Mouse (Mus musculus): ENCODE measurements at regions not wholly inside any gene's neighbourhood (a gene's known extent, or its start where the extent isn't known, plus 50 kb on each side); places are given as distances from the start of the nearest gene placed in this dataset.

GRCm38 (mm10) chr17:7621262-7621661 is 205.8 kb downstream of the Fndc1 start:
- no peak overlapping the region for H3K27ac ChIP-seq (replicated peaks)
- no peak overlapping the region for H3K9ac ChIP-seq
- WGBS, result 81% methylated on average over 2 of the region's 2 CpGs
- H3K9me3 ChIP-seq, result no peaks in the 10 kb centered on the region
- no peak overlapping the region for H3K4me2 ChIP-seq
- H3K4me1 ChIP-seq (replicated peaks), result no peaks in the 10 kb centered on the region
- no peak for ATAC-seq (ENCODE audit: low FRiP score, low read depth)
- H3K4me3 ChIP-seq, result no peak overlapping the region
- no peaks in the 10 kb centered on the region for H3K27me3 ChIP-seq
- no peaks in the 10 kb centered on the region for H3K36me3 ChIP-seq

GRCm38 (mm10) chr17:7620166-7620565 is 206.9 kb downstream of the Fndc1 start:
- no peak for ATAC-seq (ENCODE audit: low FRiP score, low read depth)
- Histone ChIP-seq H3K36me3 (no peaks in the 10 kb centered on the region), H3K4me2 (no peak overlapping the region), H3K27me3 (no peaks in the 10 kb centered on the region), H3K9ac (no peak overlapping the region), H3K27ac (replicated peaks) (no peak overlapping the region), H3K4me1 (replicated peaks) (no peaks in the 10 kb centered on the region), H3K4me3 (no peak overlapping the region), H3K9me3 (no peaks in the 10 kb centered on the region)

- Histone ChIP-seq H3K4me2 (no peak overlapping the region), H3K4me3 (no peak overlapping the region), H3K9me3 (no peaks in the 10 kb centered on the region), H3K27me3 (no peaks in the 10 kb centered on the region), H3K36me3 (no peaks in the 10 kb centered on the region), H3K4me1 (replicated peaks) (no peaks in the 10 kb centered on the region), H3K9ac (no peak overlapping the region), H3K27ac (replicated peaks) (no peak overlapping the region)
- 76% methylated on average over 5 of the region's 5 CpGs for WGBS
- ATAC-seq (ENCODE audit: low FRiP score, low read depth), result no peak
Observed at GRCm38 (mm10) chr17:7619641-7620040, 207.5 kb downstream of the Fndc1 start.

- no peak overlapping the region for H3K27ac ChIP-seq (replicated peaks)
- no peak overlapping the region for H3K9ac ChIP-seq
- no peaks in the 10 kb centered on the region for H3K9me3 ChIP-seq
- H3K27me3 ChIP-seq, result no peaks in the 10 kb centered on the region
- no peaks in the 10 kb centered on the region for H3K4me1 ChIP-seq (replicated peaks)
- H3K4me3 ChIP-seq, result no peak overlapping the region
- WGBS, result 61% methylated on average over 11 of the region's 11 CpGs
- H3K4me2 ChIP-seq, result no peak overlapping the region
- no peaks in the 10 kb centered on the region for H3K36me3 ChIP-seq
- no peak for ATAC-seq (ENCODE audit: low FRiP score, low read depth)
Observed at GRCm38 (mm10) chr17:7608046-7608445, 219.1 kb downstream of the Fndc1 start.

GRCm38 (mm10) chr17:7607431-7607830 is 219.7 kb downstream of the Fndc1 start:
- H3K4me3 ChIP-seq, result no peak overlapping the region
- 76% methylated on average over 4 of the region's 4 CpGs for WGBS
- no peak overlapping the region for H3K9ac ChIP-seq
- H3K27ac ChIP-seq (replicated peaks), result no peak overlapping the region
- no peaks in the 10 kb centered on the region for H3K36me3 ChIP-seq
- H3K9me3 ChIP-seq, result no peaks in the 10 kb centered on the region
- no peak overlapping the region for H3K4me2 ChIP-seq
- H3K27me3 ChIP-seq, result no peaks in the 10 kb centered on the region
- H3K4me1 ChIP-seq (replicated peaks), result no peaks in the 10 kb centered on the region
- no peak for ATAC-seq (ENCODE audit: low FRiP score, low read depth)

- Histone ChIP-seq H3K36me3 (no peaks in the 10 kb centered on the region), H3K9ac (no peak overlapping the region), H3K4me3 (no peak overlapping the region), H3K27me3 (no peaks in the 10 kb centered on the region), H3K9me3 (no peaks in the 10 kb centered on the region), H3K27ac (replicated peaks) (no peak overlapping the region), H3K4me2 (no peak overlapping the region), H3K4me1 (replicated peaks) (no peaks in the 10 kb centered on the region)
- no peak for ATAC-seq (ENCODE audit: low FRiP score, low read depth)
- 46% methylated on average over 5 of the region's 5 CpGs for WGBS
Observed at GRCm38 (mm10) chr17:7604813-7605504, 219.7 kb upstream of the Unc93a2 start.

- ATAC-seq (ENCODE audit: low FRiP score, low read depth), result no peak
- Histone ChIP-seq H3K36me3 (no peaks in the 10 kb centered on the region), H3K4me2 (no peak overlapping the region), H3K9ac (no peak overlapping the region), H3K4me3 (no peak overlapping the region), H3K4me1 (replicated peaks) (no peaks in the 10 kb centered on the region), H3K9me3 (no peaks in the 10 kb centered on the region), H3K27ac (replicated peaks) (no peak overlapping the region), H3K27me3 (no peaks in the 10 kb centered on the region)
- 96% methylated on average over 3 of the region's 3 CpGs for WGBS
Observed at GRCm38 (mm10) chr17:7604096-7604495, 218.8 kb upstream of the Unc93a2 start.

- no peak for ATAC-seq (ENCODE audit: low FRiP score, low read depth)
- Histone ChIP-seq H3K27me3 (no peaks in the 10 kb centered on the region), H3K4me1 (replicated peaks) (no peaks in the 10 kb centered on the region), H3K4me2 (no peak overlapping the region), H3K36me3 (no peaks in the 10 kb centered on the region), H3K9ac (no peak overlapping the region), H3K9me3 (no peaks in the 10 kb centered on the region), H3K27ac (replicated peaks) (no peak overlapping the region), H3K4me3 (no peak overlapping the region)
- 61% methylated on average over 2 of the region's 2 CpGs for WGBS
Observed at GRCm38 (mm10) chr17:7600555-7600954, 215.3 kb upstream of the Unc93a2 start.

- WGBS, result 56% methylated on average over 2 of the region's 2 CpGs
- Histone ChIP-seq H3K4me1 (replicated peaks) (no peaks in the 10 kb centered on the region), H3K9ac (no peak overlapping the region), H3K4me3 (no peak overlapping the region), H3K27me3 (no peaks in the 10 kb centered on the region), H3K36me3 (no peaks in the 10 kb centered on the region), H3K27ac (replicated peaks) (no peak overlapping the region), H3K4me2 (no peak overlapping the region), H3K9me3 (no peaks in the 10 kb centered on the region)
- ATAC-seq (ENCODE audit: low FRiP score, low read depth), result no peak
Observed at GRCm38 (mm10) chr17:7597481-7597880, 212.2 kb upstream of the Unc93a2 start.

- Histone ChIP-seq H3K9me3 (no peaks in the 10 kb centered on the region), H3K36me3 (no peaks in the 10 kb centered on the region), H3K4me2 (no peak overlapping the region), H3K4me3 (no peak overlapping the region), H3K4me1 (replicated peaks) (no peaks in the 10 kb centered on the region), H3K9ac (no peak overlapping the region), H3K27ac (replicated peaks) (no peak overlapping the region), H3K27me3 (no peaks in the 10 kb centered on the region)
- WGBS, result 59% methylated on average over 3 of the region's 3 CpGs
- no peak for ATAC-seq (ENCODE audit: low FRiP score, low read depth)
Observed at GRCm38 (mm10) chr17:7594801-7595200, 209.5 kb upstream of the Unc93a2 start.

- H3K4me2 ChIP-seq, result no peak overlapping the region
- 88% methylated on average over 4 of the region's 4 CpGs for WGBS
- ATAC-seq (ENCODE audit: low FRiP score, low read depth), result no peak
- no peaks in the 10 kb centered on the region for H3K27me3 ChIP-seq
- H3K9me3 ChIP-seq, result no peaks in the 10 kb centered on the region
- H3K4me1 ChIP-seq (replicated peaks), result no peaks in the 10 kb centered on the region
- H3K36me3 ChIP-seq, result no peaks in the 10 kb centered on the region
- H3K27ac ChIP-seq (replicated peaks), result no peak overlapping the region
- H3K4me3 ChIP-seq, result no peak overlapping the region
- no peak overlapping the region for H3K9ac ChIP-seq
Observed at GRCm38 (mm10) chr17:7592491-7592890, 207.2 kb upstream of the Unc93a2 start.

- 72% methylated on average over 4 of the region's 4 CpGs for WGBS
- no peak overlapping the region for H3K9ac ChIP-seq
- no peaks in the 10 kb centered on the region for H3K27me3 ChIP-seq
- no peak overlapping the region for H3K27ac ChIP-seq (replicated peaks)
- ATAC-seq (ENCODE audit: low FRiP score, low read depth), result no peak
- H3K4me3 ChIP-seq, result no peak overlapping the region
- H3K36me3 ChIP-seq, result no peaks in the 10 kb centered on the region
- H3K9me3 ChIP-seq, result no peaks in the 10 kb centered on the region
- H3K4me1 ChIP-seq (replicated peaks), result no peaks in the 10 kb centered on the region
- no peak overlapping the region for H3K4me2 ChIP-seq
Observed at GRCm38 (mm10) chr17:7582866-7583398, 197.7 kb upstream of the Unc93a2 start.

- Histone ChIP-seq H3K4me3 (no peak overlapping the region), H3K4me2 (no peak overlapping the region), H3K27ac (replicated peaks) (no peak overlapping the region), H3K36me3 (no peaks in the 10 kb centered on the region), H3K27me3 (no peaks in the 10 kb centered on the region), H3K9ac (no peak overlapping the region), H3K9me3 (no peaks in the 10 kb centered on the region), H3K4me1 (replicated peaks) (no peaks in the 10 kb centered on the region)
- 91% methylated on average over 4 of the region's 4 CpGs for WGBS
- no peak for ATAC-seq (ENCODE audit: low FRiP score, low read depth)
Observed at GRCm38 (mm10) chr17:7579031-7579430, 193.8 kb upstream of the Unc93a2 start.

Data from hindbrain, embryonic 15.5 days (tissue).